Mouse (Mus musculus): ENCODE data around the gene Dbnl.
"Not testable (repeated sequence)": the region's sequence is repeated elsewhere in the genome, so short reads cannot be mapped to it uniquely, and the experiment has no call there.

Gene Dbnl

DNA sequence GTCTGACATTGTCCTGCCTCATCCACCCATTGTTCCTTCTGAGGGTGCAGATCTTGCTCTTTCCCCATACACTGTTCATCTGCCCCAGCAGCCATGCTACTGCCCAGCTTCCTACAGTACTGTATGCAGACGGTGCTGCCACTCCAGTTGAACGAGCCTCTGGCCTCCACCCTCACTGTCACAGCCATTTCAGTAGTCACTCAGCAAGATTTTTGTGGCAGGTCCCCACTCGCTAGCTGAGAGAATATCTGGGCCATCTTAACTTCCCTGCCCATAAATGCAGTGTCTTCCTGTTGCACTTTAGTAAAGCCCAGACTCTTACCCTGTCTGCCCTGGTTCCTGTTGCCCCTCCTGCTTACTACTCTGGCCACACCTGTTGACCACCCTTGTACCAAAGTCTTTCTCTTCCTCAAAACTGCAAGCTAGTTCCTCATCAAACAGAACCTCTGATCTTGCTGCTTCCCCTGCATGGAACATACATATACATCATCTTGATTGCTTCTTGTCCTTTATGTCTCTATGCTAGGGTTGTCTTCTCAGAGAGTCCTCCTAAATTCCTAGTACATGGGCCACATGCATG, 1.6 kb downstream of the Dbnl start:
- intact Hi-C loops (cut with DNase I), result loop anchor here (5.0 kb wide), 1 partner anchor 92 kb away; no protein-coding TSS in a partner anchor

DNA sequence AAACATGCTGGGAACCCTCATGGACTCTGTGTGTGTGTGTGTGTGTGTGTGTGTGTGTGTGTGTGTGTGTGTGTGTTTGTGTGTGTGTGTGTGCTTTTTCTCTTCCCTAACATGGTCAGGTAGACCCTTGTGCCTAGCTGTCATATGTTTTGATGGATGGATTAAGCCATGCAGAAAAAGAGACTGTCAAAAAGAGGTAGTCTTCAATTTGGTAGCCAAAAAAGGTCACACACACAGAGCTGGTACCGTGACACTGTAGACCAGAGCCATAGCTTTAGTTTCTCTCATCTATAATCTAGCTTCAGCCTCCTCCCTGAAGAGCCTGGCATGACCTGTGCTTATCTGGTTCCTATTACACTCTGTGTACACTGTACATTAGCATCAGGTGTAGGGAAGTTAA, 2.1 kb downstream of the Dbnl start:
- intact Hi-C loops (cut with DNase I), result no loop called here

- intact Hi-C loops (cut with DNase I), result no loop called here
Observed at GRCm38 (mm10) chr11:5795290-5795689, 7.0 kb downstream of the Dbnl start.

- intact Hi-C loops (cut with DNase I), result no loop called here
Observed at GRCm38 (mm10) chr11:5795706-5796105, 7.4 kb downstream of the Dbnl start.

DNA sequence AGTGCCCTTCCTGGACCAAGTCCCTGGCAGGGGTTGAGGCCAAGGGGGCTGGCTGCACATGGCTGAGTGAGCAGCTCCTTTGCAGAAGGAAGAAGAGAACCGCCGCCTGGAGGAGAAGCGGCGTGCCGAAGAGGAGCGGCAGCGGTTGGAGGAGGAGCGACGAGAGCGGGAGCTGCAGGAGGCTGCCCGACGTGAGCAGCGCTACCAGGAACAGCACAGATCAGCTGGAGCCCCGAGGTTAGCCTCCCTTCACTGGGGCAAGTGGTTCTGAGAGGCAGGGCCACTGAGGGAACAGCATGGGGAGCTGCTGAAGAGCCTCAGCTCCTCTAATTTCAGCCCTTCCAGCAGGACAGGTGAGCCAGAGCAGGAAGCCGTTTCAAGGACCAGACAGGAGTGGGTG, 8.7 kb downstream of the Dbnl start:
- intact Hi-C loops (cut with DNase I), result no loop called here

DNA sequence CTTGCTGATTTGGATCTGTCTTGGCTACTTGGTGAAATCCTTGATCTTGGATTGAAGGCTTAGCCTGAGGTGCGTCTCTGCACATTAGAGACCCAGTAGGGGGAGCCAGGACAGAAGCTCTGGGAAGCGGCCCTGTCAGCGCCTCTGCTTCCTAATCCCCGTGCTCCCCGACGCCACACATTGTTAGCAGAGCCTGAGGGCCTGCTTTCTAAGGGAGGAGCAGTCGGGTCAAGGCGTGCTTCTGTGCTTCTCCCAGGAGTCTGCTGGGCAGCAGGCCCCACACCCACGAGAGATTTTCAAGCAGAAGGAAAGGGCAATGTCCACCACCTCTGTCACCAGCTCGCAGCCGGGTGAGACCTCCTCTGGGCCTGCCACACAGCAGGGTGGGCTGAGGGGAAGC, 9.1 kb downstream of the Dbnl start:
- intact Hi-C loops (cut with DNase I), result no loop called here

DNA sequence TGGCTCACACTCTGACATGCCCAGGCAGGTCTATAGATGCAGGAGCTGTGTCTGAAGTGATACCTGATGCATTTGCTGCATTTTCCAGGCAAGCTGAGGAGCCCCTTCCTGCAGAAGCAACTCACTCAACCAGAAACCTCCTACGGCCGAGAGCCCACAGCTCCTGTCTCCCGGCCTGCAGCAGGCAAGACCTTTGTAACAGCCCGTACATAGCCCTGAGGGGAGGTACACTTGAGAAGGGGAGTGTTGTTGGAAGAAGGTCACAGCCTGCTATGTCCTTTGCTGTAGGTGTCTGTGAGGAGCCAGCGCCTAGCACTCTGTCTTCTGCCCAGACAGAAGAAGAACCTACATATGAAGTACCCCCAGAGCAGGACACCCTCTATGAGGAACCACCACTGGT, 9.6 kb downstream of the Dbnl start:
- intact Hi-C loops (cut with DNase I), result no loop called here

- intact Hi-C loops (cut with DNase I), result no loop called here
Observed at GRCm38 (mm10) chr11:5799621-5800490, 11.6 kb downstream of the Dbnl start.

GRCm38 (mm10) chr11:5801511-5801910, 13.2 kb downstream of the Dbnl start:
- intact Hi-C loops (cut with DNase I), result no loop called here

DNA sequence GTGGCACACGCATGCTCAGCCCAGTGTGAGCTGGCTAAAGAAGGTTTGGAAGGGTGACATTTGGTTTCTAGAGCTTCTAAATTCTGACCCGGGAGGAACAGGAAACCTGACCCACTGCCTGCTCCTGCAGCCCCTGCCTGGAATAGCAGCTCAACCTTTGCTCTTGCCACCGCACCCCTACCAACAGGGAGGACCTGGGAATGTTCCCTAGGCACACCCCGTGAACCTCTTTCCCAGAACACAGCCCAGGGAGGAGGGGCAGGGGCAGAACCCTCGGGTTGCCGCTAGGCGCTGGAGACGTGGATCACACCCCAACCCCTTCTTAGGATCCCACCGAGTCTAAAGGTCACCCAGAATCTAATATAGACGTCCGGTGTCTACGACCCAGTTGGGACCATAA, 13.7 kb downstream of the Dbnl start:
- intact Hi-C loops (cut with DNase I), result no loop called here

DNA sequence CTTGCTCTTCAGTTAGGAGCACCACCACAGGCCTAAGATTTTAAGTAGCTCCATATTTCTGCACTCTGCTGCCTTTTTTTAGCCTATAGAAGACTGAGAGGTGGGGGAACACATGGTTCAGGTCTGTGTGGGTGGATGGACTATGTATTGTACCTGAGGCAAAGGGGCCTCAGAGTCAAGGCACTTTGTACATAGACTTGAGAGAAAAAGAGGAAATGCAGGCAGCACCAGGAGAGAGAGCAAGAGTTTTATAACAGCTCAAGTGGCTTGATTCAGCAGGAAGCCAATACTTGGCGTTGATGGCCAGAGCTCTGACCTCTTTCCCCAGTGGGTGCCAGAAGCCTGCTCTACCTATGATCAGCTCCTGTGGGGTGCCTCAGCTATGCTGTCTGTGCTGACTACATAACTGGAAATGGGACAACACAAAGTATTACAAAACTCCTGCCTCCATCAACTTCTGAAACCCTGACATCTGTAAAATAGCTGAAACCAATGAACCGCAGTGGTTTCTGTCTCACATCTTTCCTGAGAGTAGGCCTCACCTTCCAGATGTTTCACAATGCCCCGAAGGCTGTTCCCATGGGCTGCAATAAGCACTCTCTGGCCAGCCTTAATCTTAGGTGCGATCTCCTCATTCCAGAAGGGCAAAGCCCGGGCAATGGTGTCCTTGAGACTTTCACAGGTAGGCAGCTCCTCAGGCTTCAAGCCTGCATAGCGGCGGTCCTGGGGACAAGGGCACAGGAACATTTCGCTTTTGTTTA, 14.3 kb downstream of the Dbnl start:
- intact Hi-C loops (cut with DNase I), result no loop called here

DNA sequence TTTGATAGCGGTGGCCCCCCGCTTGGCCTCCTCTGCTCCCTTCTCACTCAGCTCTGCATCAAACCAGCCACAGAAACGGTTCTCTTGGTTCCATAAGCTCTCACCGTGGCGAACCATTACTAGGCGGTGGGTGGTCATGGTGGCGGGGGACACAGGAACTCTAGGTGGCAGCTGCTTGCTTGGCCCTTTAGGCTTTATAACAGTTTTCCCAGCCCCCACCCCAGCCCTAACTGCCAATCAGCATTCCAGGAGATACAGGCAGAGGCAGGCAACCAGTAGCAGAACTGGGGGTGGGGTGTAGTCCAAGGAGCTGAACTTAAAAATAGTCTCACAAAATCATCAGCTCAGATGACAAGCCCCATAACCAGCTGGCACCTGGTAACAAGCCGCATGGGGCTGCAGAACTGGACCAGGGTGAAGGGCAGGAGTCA, 15.3 kb downstream of the Dbnl start, which contains the start of gene Pgam2:
TSS of gene Pgam2 (minus strand) at position 183 of the 431 bp plus-strand sequence.
- intact Hi-C loops (cut with DNase I), result no loop called here

- intact Hi-C loops (cut with DNase I), result no loop called here
Observed at GRCm38 (mm10) chr11:5804174-5804573, 15.9 kb downstream of the Dbnl start.

GRCm38 (mm10) chr11:5805711-5806110, 17.4 kb downstream of the Dbnl start:
- intact Hi-C loops (cut with DNase I), result no loop called here

GRCm38 (mm10) chr11:5807956-5808355, 19.7 kb downstream of the Dbnl start:
- intact Hi-C loops (cut with DNase I), result no loop called here

GRCm38 (mm10) chr11:5809487-5809886, 21.2 kb downstream of the Dbnl start:
- intact Hi-C loops (cut with DNase I), result not testable (repeated sequence)

DNA sequence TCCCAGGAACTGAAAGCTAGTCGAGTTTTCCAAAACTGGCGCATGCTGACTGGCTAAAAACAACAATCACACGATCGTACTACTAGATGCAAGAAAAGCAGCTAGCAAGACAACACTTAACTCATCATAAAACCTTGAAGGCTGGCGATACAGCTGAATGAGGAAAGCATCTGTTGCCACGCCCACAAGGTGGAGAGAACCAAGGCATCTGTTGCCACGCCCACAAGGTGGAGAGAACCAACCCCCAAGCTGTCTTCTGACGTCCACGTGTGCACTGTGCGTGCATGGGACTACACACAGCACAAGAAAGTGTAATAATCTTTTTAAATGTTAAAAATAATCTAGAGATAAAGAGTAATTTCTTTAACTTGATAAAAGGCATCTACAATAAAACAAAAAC, 25.1 kb downstream of the Dbnl start:
- intact Hi-C loops (cut with DNase I), result no loop called here

- intact Hi-C loops (cut with DNase I), result no loop called here
Observed at GRCm38 (mm10) chr11:5819223-5819622, 30.9 kb downstream of the Dbnl start.

DNA sequence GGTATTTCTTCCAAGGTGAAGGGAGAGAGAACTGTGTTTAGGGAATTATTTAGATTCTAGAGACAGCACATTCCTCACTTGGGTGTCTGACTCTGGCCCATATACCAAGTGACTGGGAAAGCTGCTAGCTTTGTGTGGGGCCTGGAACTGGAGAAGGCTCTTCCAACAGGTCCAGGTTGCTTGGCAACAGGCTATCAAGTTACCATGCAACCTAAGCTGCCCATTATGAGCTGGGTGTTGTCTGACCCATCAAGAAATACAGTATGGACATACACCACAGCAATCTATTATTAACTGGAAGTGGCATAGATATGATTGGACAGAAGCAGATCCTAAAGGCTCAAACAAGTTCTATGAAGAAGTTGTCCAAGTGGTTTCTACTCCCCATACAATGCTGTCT, 37.1 kb downstream of the Dbnl start:
- intact Hi-C loops (cut with DNase I), result no loop called here

DNA sequence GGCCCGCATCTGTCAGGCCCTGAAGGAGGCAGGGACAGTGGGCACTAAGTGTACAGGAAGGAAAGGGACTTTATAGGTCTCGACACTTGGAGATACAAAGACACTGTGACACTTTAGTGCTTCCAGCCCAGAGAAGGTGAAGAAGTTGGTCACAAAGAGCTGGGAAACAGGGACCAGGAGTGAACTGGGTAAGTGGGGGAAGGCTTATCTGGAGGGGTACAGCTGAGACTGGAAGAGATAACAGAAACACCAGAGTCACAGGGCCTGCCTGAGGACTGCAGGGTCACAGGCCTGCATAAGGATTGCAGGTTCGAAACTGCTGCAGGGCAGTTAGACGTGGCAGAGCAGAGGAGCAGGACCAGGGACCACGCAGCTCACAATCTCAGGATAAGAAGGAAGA, 39.6 kb downstream of the Dbnl start:
- intact Hi-C loops (cut with DNase I), result no loop called here

DNA sequence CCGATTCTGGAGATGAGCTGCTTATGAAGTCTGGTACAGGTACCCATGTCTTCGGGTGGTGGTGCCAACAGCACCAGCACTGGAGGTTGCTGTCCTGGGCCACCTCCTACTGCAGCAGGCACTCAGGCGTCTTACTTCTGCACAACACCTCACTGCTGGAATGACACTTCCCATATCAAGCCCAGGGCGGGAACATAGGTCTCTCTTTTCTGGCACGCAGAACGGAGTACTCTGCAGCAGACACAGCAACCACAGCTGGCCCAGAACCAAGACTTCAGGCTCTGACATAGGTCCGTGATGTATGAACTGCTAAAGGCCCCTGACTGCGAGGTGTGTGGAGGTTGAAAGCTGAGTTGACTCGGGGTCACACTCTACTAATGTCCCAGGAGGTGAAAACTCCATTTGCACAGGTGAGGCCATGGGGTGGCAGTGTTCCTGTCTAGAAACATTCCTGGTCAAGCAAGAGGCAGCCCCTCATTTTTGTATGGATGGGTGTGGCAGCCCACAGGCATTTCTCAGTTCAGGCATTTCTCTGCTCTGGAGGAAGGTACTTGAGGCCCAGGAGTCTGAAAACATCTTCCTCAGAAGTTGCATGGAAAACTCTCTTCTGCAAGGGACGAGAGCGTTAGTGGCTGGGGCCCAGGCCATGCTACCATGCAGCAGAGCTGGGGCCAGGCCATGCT, 40.4 kb downstream of the Dbnl start:
- intact Hi-C loops (cut with DNase I), result no loop called here

- intact Hi-C loops (cut with DNase I), result no loop called here
Observed at GRCm38 (mm10) chr11:5829327-5829726, 41.0 kb downstream of the Dbnl start.
